Mouse (Mus musculus) forebrain, embryonic 16.5 days (tissue): Measurements from ENCODE around the gene Rtkn. TPM values are rescaled to one million over a fixed set of nuclear protein-coding genes. Genes with fewer than 3 reads are reported as not detected.

Experiments used
- ATAC-seq: fragments of 200-750 bp; cut with Nextera tagmentation; 2 replicates; pipeline ENCODE4 v1.8.0; 2017; ENCODE audit warnings: mild to moderate bottlenecking, moderate library complexity
- H3K27ac ChIP-seq: fragments of 300-500 bp; sonication (generic); 2 replicates; pipeline ENCODE4 v1.5.1; 2014; ENCODE audit warnings: low read length, control low read depth
- H3K27me3 ChIP-seq: fragments of 300-500 bp; sonication (generic); replicated peaks from 2 replicates; pipeline ENCODE4 v1.6.1; 2014; ENCODE audit warnings: low read length; ENCODE audit not compliant: control insufficient read depth, insufficient read depth
- H3K36me3 ChIP-seq: fragments of 300-500 bp; sonication (generic); 2 replicates; pipeline ENCODE4 v1.6.1; 2014; ENCODE audit not compliant: control insufficient read depth, insufficient read depth
- H3K4me1 ChIP-seq: fragments of 300-500 bp; sonication (generic); replicated peaks from 2 replicates; pipeline ENCODE4 v1.6.1; 2014; ENCODE audit warnings: low read length; ENCODE audit not compliant: control insufficient read depth, insufficient read depth
- H3K4me2 ChIP-seq: fragments of 300-500 bp; sonication (generic); 2 replicates; pipeline ENCODE4 v1.6.1; 2014; ENCODE audit warnings: mild to moderate bottlenecking, low read length, control low read depth
- H3K4me3 ChIP-seq: fragments of 300-500 bp; sonication (generic); replicated peaks from 2 replicates; pipeline ENCODE4 v1.5.1; 2014; ENCODE audit warnings: mild to moderate bottlenecking, low read length, control low read depth
- H3K9ac ChIP-seq: fragments of 300-500 bp; sonication (generic); replicated peaks from 2 replicates; pipeline ENCODE4 v1.6.1; 2014; ENCODE audit warnings: low read depth, low read length, control low read depth
- H3K9me3 ChIP-seq: fragments of 300-500 bp; sonication (generic); 2 replicates; pipeline ENCODE4 v1.6.1; 2016; ENCODE audit warnings: low read length; ENCODE audit not compliant: control insufficient read depth
- WGBS: fragments of 180-500 bp; shearing (Covaris S2); extraction: QIAGEN DNeasy Blood & Tissue Kit; methylation state at CpG from one replicate; pipeline ENCODE4 v1.1.7; 2014; 5-methylcytosine and 5-hydroxymethylcytosine counted together
- polyA plus RNA-seq: library from polyadenylated mRNA; unstranded; fragments of >200 nt; fragmentation: Nextera tagmentation; extraction: Ambion mirVana; gene quantifications from 2 replicates; pipeline ENCODE4 v1.2.1, GENCODE M21; 2015

Rtkn gene
- polyA plus RNA-seq, 1 experiment from 2014 or later: 7.4 TPM

DNA sequence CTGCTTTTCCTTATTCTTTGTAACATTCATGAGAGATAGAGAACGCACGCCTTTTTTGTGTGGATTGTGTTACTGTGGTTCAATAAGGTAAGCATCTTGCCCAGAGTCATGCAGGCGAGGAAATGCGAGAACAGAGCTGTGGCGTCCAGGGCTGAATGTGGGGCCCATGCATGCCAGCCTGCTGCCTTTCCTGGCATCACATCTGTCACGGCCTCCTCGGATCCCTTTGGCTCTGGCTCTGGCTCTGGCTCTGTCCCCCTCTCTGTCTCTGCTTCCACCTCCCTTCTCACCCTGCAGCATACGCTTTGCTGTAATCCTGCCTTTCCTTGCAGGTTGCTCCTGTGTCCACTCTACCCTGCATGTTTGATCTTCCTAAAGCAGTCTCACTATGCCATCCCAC is 40.7 kb downstream of the Rtkn start:
- Histone ChIP-seq H3K4me2 (no peak overlapping the region), H3K9ac (no peak overlapping the region), H3K4me3 (no peak overlapping the region), H3K27ac (no peak overlapping the region), H3K4me1 (peaks cover 26% of the 10 kb centered on the region), H3K36me3 (no peaks in the 10 kb centered on the region), H3K27me3 (no peaks in the 10 kb centered on the region), H3K9me3 (no peaks in the 10 kb centered on the region)
- no peak for ATAC-seq
- WGBS: 81% methylated on average over 8 of the region's 8 CpGs

GRCm38 (mm10) chr6:83179390-83180117 is 44.3 kb downstream of the Rtkn start:
- Histone ChIP-seq H3K9me3 (no peaks in the 10 kb centered on the region), H3K27me3 (no peaks in the 10 kb centered on the region), H3K9ac (peak overlapping the region; percentile 71), H3K4me1 (peaks cover 12% of the 10 kb centered on the region), H3K4me3 (peak overlapping the region; percentile 49), H3K4me2 (peak overlapping the region; percentile 64), H3K36me3 (peaks cover 12% of the 10 kb centered on the region), H3K27ac (no peak overlapping the region)
- peak; percentile 87 for ATAC-seq
- 13% methylated on average over 12 of the region's 12 CpGs for WGBS

GRCm38 (mm10) chr6:83180605-83181004 is 45.3 kb downstream of the Rtkn start:
- Histone ChIP-seq H3K27ac (no peak overlapping the region), H3K4me1 (peaks cover 16% of the 10 kb centered on the region), H3K4me2 (no peak overlapping the region), H3K9me3 (no peaks in the 10 kb centered on the region), H3K9ac (no peak overlapping the region), H3K36me3 (peaks cover 12% of the 10 kb centered on the region), H3K27me3 (no peaks in the 10 kb centered on the region), H3K4me3 (no peak overlapping the region)
- WGBS: 80% methylated on average over 6 of the region's 6 CpGs
- ATAC-seq: no peak

DNA sequence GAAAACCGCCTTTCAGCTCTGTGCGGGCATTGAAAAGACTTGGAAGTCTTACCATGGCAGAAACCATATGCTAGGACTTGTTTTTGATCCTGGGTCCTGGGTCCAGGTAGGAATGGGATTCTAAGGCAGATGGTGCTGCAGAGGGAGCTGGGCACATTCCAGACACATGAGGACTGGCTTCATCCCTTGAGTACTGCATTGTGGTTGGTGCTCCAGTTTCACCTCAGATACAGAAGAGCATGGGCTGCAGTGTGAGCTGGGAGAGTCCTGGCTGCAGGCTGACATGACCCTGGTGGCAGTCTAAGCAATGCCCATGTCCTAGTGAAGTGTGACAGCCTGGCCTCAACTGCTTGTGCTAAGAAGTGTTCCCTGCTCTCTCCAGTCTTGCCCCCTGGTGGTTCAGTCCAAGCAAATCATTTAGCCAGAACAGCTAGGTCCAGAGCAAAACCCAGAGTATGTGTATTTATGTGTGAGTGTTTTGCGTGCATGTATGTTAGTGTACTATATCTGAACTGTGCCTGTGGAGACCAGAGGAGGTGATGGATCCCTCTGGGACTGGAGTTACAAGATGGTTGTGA is 49.7 kb downstream of the Rtkn start:
- H3K4me1 ChIP-seq: peaks cover 31% of the 10 kb centered on the region
- H3K4me2 ChIP-seq: no peak overlapping the region
- ATAC-seq: no peak
- no peak overlapping the region for H3K4me3 ChIP-seq
- H3K27me3 ChIP-seq: no peaks in the 10 kb centered on the region
- 80% methylated on average over 3 of the region's 3 CpGs for WGBS
- no peak overlapping the region for H3K9ac ChIP-seq
- no peak overlapping the region for H3K27ac ChIP-seq
- peaks cover 18% of the 10 kb centered on the region for H3K36me3 ChIP-seq
- no peaks in the 10 kb centered on the region for H3K9me3 ChIP-seq

DNA sequence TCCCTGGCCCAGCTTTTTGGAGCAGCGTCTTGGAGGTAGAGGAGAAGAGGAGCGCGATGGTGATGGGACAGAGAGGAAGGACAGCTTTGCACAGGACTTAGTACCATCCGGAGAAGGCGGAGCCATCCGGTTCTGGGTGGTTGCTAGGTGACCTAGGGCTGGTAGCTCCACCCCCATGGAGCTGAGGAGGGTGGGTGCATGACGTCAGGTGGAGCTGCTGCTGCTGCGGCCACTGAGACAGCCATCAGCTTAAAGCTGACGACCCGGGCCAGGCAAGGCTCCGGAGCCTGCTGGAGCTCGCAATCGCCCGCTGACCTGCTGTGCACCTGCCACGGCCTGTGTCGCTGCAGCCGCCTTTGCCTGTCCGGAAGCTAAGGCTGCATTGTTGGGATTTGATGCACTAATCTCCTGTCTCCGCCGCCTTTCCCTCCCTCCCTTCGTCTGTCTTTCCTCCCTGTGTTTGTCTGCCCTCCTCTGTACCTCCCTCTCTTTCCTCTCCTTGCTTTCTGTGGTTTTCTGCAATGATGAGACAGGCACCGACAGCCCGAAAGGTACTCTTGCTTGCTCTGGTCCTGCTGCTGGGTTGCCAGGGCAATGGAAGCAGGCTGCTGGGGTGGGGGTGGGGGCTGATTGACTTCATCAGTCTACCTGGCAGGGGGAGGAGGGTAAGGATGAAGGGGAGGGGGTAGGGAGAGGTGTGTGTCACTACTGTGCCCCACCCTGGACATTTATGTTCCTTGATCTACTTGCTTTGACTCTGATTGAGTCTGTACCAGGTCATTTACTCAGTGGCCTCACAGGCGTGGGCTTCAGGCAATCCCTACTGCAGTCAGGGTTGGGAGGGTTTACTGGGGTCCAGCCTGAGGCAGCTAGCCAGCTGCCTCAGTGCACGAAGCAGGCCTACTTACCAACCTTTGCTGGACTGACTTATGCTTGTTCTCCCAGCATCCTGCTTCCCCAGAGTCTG is 50.9 kb downstream of the Rtkn start:
- Histone ChIP-seq H3K9me3 (no peaks in the 10 kb centered on the region), H3K27me3 (no peaks in the 10 kb centered on the region), H3K9ac (peak overlapping the region; percentile 82), H3K4me1 (peaks cover 30% of the 10 kb centered on the region), H3K4me2 (peak overlapping the region; percentile 61), H3K4me3 (peak overlapping the region; percentile 66), H3K27ac (peak overlapping the region; percentile 80), H3K36me3 (peaks cover 28% of the 10 kb centered on the region)
- ATAC-seq: peak; percentile 96
- 5% methylated on average over 25 of the region's 25 CpGs for WGBS

DNA sequence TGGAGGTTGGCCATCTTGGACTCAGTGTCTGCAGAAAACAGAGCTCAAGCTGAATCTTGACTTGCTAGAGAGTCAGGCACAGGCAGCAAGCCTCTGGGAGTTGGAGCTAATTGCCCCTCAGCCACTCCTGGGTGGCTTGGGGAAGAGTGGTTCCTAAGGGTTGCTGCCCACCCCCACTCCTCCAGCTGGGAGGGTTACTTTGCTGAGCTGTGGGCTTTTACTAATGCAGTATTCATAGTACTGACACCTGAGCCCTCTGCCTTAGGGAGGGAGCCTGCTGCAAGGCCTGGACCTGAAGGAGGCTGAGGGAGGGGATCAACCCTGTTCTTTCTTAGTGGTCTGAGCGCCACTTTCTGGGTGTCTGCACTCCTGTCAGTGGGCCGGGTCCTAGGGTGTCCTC is 51.7 kb downstream of the Rtkn start:
- H3K9ac ChIP-seq: no peak overlapping the region; the same call in 1 of the 2 replicates
- no peaks in the 10 kb centered on the region for H3K27me3 ChIP-seq
- no peaks in the 10 kb centered on the region for H3K9me3 ChIP-seq
- no peak for ATAC-seq
- 81% methylated on average over 2 of the region's 2 CpGs for WGBS
- peaks cover 35% of the 10 kb centered on the region for H3K36me3 ChIP-seq
- H3K4me3 ChIP-seq: peak overlapping the region; percentile 66
- peaks cover 30% of the 10 kb centered on the region for H3K4me1 ChIP-seq
- H3K27ac ChIP-seq: no peak overlapping the region
- peak overlapping the region; percentile 61 for H3K4me2 ChIP-seq

GRCm38 (mm10) chr6:83193571-83193970 is 58.3 kb downstream of the Rtkn start:
- no peak for ATAC-seq
- no peaks in the 10 kb centered on the region for H3K4me1 ChIP-seq
- H3K9me3 ChIP-seq: no peaks in the 10 kb centered on the region
- no peaks in the 10 kb centered on the region for H3K27me3 ChIP-seq
- no peak overlapping the region for H3K4me3 ChIP-seq
- no peak overlapping the region for H3K27ac ChIP-seq
- peaks cover 73% of the 10 kb centered on the region for H3K36me3 ChIP-seq
- H3K9ac ChIP-seq: no peak overlapping the region
- 94% methylated on average over 7 of the region's 7 CpGs for WGBS
- H3K4me2 ChIP-seq: no peak overlapping the region

GRCm38 (mm10) chr6:83197345-83198004 is 62.2 kb downstream of the Rtkn start:
- H3K4me1 ChIP-seq: no peaks in the 10 kb centered on the region
- H3K27me3 ChIP-seq: no peaks in the 10 kb centered on the region
- peak; percentile 15 for ATAC-seq
- H3K27ac ChIP-seq: no peak overlapping the region
- H3K36me3 ChIP-seq: peaks cover 63% of the 10 kb centered on the region
- no peak overlapping the region for H3K9ac ChIP-seq
- WGBS: 47% methylated on average over 15 of the region's 15 CpGs
- H3K4me2 ChIP-seq: no peak overlapping the region
- no peaks in the 10 kb centered on the region for H3K9me3 ChIP-seq
- no peak overlapping the region for H3K4me3 ChIP-seq
